Mouse (Mus musculus) frontal cortex, postnatal 36 days (tissue): ENCODE measurements around the gene Sap30l.
"Not testable (repeated sequence)": the region's sequence is repeated elsewhere in the genome, so short reads cannot be mapped to it uniquely, and the experiment has no call there.

Experiments used
- DNase-seq, 2 experiments: peaks; one replicate each; pipeline ENCODE4 v3.0.0; 2022; ENCODE audit warnings: low spot score in 2 of 2

Sap30l gene

DNA sequence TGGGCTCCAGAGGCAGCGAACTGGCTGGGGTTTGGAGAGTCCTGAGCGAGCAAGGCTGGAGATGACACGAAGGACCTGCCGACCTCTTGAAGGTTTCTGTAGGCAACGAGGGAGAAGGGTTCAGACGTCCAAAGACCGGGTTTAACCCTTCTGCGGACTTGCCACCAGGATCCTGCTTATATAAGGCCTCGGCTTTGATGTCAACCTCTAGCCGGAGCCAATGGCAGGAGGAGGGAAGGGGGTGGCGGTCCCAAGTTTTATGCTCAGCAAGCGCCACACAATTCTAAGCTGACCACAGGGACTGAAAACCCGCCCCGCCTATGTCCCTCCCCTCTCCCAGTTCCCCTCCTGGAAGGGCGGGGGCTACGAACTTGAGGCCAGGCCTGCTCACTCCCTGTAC lies 30.4 kb downstream of the Sap30l start:
- no peak for DNase-seq

DNA sequence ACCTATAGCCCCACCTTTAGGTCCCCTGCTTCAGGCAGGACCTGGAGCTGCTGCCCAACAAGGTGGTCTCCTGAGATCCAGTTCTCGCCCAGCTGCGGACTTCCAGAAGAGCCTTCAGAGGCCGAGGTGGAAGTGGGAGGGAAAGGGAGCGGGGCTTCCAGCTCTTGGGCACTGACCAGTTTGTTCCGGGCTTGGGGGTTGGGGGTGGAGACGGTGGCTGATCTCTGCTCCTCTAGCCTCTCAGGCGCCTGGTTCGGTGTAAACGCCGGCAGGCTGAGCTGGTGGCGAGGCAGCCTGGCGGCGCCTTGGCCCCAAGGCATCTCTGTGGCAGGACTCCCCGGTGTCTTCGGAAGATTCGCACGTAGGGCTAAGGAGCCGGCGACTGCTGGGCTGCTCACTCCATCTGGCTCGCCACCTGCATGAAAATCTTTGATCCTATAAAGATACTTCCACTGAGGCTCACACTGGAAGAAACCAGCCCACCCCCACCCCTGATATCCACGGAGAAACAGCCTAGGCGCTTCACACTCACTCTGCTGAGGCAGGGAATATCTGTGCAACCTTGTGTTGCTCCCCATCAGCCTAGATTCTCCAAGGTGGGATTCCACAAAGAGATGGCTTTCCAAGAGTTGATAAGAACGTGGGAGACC lies 31.2 kb downstream of the Sap30l start, which contains the start of gene Hand1:
TSS of gene Hand1 (minus strand) at position 267 of the 650 bp plus-strand sequence.
- DNase-seq, result no peak

DNA sequence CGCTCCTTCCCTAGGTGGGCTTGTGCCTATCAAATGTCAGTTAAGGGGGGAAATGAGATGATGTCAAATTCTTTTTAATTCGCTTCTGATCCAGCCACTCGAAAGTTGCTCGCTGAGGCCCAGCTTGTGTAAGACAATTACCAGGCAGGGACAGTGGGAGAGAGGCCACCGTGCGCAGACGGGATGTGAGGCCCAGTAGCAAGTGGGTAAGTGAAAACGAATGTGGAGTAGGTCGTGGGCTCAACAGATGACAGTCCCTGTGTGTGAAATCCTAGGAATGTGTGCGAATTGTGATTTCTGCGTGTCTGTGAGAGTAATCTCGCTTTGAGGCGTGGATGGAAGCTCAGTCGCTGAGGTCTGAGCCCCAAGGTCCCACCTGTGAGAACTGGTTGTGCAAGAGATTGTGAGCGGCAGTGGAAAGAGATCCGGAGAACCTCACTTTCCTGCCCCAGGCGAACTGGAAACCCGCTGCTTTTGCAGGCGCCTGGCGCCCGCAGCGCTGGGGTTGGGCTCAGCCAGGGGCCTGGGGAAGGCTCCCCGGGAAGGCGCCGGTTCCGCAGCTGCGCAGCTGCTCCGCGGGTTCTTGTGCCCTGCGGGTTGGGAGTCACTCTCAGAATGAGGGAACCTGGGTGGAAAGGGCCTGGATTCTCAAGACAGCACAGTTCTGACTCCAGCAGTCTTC lies 32.0 kb downstream of the Sap30l start:
- DNase-seq, result no peak

DNA sequence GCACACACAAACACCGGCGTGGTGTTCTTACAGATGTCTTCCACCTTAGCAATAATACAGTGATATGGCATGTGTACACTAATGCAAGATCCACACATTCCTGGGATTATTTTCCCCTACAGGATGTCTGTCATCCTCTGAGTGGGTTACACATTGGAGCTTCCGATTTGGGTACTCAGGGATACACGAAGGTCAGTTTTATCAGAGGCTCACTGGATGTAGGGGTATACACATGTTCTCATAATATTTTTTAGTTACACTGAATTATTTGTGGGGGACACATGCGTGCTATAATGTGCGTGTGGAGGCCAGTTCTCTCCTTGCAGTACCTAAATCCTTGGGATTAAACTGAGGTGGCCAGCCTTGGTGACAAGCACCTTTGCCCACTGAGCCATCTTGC lies 32.6 kb downstream of the Sap30l start:
- no peak for DNase-seq

DNA sequence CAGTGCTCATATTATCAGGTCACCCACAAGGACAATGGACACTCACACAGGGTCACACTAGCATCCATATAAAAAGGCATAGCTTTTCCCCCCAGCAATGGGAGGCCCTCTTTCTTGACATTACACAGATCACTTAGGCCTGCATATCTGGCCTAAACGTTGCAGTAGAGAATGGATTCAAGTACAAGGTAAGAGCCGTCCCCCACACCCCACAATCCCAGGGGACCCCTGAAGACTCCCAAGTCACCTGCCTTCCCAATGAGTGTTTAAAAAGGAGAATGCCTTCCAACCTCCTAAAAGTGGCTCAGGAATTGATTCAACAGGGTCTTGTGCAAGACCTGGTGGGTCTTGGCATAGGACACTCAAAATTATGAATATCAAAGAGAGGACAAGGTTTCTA lies 33.9 kb downstream of the Sap30l start:
- no peak for DNase-seq

DNA sequence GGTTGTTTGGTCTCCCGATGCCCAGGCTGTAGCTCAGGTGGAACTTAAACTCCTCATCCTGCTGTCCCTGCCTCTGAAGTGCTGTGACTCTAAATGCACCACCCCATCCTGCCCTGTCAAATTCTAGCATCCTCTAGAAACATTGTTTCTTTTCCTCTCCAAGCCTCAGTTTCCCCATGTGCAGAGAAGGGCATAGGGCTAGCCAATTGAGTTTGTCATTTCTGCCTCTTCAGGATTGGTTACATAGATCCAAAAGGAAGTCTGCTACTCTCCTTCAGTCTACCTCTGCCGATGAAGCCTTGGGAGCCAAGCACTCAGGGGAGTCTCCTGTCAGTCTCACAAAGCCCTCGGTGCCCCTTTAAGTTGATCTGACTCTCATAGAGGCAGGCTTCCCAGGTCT lies 34.5 kb downstream of the Sap30l start:
- no peak for DNase-seq

DNA sequence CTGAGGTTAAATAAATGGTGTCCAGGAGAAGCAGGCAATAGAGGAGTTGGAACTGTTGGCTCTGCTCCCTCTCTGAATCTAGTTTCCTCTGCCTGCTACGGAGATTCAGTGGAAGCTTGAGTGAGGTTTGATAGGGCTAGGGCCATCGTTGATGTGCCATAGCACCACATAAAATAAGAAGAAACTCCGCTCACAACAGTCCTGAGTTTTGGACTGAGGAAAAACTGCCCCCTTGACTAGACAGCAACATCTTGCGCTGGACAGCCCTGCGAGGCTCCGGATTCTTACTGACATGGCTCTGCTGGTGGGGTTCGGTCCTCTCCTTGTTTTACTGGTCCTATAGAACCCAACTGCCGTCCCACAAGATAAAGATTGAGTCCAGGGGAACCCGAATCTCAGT lies 35.0 kb downstream of the Sap30l start:
- no peak for DNase-seq

DNA sequence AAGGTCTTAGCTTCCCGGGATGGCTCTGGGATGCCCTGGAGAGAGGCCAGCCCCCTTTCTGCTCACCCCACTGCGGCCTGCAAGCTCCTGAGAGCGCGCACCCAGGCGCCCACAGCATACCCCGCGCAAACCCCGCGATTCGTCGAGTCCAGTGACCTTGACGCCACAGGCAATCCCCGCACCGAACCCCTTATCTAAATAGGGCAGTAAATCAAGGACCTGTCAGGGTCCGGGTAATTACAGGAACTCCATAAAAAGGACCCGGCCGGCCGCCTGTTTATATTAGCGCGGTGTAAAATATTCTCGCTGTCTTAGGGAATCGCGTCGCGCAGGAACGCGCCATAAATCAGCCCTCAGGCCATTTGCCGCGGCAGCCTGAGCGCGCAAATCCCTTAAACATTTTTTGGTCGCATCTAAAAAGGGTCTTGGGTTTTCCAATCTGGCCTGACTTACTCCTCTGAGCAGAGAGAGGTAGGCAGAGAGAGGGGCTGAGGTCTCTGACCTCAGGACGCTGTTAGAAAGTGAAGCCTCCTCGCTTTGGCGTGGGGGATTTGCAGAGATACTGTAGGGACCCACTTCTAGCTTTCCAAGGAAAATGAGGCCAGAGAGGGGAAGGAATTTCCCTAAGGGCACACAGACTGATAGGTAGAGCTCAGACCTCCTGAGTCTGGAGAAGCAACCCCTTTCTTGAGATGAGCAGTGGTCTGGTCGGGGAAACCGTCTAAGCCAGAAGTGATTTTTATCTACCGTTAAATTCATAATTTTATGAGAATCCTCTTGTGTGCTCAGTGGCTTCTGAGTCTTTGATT lies 35.6 kb downstream of the Sap30l start:
- DNase-seq, result no peak

DNA sequence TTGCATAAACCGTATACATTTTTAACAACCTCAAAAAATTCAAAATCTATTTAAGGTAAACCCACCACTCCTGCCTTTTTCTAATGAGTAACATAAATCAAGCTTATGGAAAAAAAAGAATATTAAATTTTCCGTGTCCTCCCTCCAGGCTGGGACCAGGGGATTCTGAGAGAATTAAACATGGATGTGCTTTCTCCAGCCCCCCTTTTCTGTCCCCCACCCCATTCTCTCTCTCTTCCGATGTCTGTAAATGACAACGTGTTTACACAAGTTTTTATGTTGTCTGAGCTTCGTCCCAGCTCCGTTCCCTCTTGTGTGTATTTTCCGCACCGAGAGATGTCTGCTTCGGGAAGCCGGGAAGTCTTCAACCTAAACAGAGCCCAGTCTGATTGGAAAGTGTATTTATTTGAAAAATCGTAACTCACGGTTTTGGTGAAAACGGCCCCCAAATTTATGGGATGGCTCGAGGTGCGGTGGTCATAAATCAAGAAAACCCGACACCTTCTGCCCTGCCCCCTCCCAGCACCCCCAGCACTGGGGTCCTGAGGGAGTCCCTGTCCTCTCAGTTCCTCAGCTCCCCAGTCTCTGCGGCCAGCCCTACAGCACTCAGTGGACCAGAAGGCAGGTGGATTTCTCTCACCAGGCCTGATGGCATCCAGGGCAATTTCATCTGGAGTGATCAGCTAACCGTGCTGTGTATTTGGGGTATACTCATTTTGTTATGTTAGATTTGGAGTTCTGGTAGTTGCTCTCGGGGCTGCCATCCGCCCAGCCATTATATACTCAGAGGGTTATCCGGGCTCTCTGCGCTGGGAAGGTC lies 36.6 kb downstream of the Sap30l start:
- DNase-seq, result no peak

DNA sequence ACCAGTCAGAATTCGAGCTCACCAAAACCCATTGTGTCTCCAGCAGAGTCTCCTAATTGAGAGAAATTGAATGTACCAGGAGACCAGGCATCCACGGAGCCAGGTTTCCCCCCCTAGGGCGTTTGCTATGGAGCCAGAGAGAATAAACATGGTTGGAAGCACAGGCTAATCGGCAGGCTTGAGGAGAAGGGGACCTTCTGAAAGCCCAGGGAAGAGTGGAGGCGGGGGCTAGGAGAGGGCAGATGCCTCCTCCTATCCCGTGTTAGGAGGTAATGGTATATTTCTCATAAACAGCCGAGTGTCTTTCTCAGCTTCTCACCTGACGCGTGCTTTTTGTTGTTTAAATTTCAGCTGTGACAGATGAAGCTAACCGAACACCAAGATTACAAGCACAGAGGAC lies 39.5 kb downstream of the Sap30l start:
- no peak for DNase-seq

DNA sequence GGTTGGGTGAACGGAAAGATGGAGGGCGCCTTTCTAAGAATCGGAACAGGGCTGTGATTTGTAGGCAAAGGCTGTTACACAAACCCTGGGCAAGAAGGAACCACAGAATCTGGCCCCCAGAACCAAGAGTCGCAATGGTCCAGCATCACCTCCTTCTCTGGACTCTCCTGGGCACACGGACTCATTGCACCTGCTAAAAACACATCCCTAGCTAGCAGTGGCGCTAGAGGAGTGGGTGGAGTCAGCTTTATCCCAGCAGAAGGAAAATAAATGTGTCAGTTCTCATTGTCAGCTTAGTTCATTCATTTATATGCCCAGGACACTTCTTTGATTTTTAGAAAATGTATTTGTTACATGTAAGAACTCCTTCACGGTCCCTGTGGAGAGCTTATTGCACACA lies 40.0 kb downstream of the Sap30l start:
- DNase-seq, result no peak

DNA sequence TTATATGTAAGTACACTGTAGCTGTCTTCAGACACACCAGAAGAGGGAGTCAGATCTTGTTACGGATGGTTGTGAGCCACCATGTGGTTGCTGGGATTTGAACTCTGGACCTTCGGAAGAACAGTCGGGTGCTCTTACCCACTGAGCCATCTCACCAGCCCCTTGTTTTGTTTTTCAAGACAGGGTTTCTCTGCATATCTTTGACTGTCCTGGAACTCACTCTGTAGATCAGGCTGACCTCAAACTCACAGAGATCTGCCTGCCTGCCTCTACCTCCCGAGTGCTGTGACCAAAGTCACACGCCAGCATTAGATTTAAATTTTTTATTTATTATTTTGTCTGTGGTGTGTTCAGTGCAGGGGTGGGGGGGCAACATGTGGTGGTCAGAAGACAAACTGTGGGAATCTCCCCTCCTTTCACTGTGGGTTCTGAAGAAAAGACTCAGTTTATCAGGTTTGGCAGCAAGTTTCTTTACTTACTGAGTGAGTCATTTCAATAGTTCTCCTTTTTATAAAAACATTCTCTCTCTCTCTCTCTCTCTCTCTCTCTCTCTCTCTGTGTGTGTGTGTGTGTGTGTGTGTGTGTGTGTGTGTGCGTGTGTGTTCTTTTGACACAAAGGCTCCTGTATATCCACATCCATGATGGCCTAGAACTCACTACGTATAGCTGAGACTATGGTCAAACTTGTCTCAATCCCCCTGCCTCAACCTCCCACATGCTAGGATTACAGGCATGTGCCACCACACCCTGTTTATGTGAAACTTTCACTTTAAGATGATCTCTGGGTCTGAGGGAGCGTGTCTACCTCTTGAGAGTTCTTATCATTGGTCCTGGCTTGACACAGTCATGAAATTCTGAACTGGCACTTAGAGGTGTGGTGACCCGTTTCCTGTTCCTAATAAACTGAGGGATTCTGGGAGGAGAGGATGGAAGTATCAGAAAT lies 45.3 kb downstream of the Sap30l start:
- DNase-seq, result not testable (repeated sequence)

DNA sequence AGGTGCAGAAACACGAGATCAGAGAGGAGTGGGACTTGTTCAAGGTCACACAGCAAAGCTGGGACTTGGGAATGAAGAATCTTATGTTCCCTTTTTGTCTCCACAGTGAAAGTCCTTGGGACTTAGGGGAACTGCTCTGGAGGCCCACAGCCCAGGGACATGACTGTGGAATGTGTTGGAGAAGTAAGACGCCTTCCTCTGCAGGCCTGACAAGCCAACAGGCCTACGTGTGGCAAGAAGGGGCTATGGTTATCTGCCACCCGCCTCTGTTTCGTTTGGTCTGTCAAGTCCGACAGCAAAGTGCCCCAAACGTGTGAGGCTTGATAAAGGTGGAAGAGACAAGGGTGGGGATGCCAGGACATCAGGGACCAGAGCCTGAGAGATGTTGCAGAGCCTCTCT lies 46.0 kb downstream of the Sap30l start:
- no peak for DNase-seq

DNA sequence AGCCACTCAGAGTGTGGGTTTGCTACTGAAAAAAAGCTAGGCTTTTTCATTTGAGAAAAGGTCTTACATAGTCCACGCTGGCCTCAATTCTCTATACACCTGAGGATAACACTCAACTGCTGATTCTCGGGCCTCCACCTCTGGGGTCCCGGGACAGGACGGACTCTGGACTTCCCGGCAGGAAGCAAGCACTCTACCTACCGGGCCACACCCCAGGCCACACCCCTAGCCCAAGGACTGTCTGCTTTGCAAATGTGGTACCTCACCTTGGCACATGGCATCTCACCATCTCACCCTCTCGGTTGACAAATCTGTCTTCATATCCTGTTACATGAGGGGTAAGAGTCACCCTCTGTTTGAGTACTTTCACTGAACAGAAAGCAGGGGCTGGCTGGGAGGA lies 48.9 kb downstream of the Sap30l start:
- no peak for DNase-seq

DNA sequence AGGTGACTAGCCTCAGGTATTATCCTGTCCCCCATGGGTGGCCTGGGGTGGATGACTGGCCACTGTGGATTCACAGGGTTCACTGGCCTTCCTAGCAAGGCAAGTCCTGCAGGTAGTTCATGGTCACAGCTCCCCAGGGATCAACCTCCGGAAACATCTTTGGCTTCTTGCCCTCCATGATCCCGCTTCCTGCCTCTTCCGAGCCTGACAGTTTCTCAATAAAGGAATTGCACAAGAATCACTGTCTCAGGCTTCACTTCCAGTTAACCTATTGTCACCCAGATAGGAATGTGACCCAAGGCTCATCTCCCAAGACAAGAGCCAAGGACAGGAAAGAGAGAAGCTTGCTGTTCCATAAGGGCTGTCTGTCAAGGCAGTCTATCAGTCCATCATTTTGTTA lies 49.5 kb downstream of the Sap30l start:
- no peak for DNase-seq

DNA sequence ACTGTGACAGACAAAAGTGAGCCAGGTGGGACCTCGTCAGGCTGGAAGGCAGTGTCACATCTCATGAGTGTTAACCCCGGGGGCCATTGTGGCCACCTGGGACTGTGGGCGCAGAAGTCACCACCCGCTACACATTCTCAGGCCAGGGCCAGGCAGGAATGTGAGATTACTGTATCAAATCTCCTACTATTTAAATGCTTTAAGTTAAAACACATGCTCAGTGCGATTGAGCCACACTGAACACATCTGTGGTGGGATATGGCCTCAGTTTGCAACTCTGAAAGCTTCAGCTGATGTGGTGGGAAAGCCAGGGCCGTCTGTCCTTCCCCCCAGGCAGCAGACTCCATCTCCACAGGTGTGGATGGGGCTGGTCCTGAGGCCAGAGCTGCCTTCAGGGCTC lies 52.1 kb downstream of the Sap30l start:
- DNase-seq, result no peak

DNA sequence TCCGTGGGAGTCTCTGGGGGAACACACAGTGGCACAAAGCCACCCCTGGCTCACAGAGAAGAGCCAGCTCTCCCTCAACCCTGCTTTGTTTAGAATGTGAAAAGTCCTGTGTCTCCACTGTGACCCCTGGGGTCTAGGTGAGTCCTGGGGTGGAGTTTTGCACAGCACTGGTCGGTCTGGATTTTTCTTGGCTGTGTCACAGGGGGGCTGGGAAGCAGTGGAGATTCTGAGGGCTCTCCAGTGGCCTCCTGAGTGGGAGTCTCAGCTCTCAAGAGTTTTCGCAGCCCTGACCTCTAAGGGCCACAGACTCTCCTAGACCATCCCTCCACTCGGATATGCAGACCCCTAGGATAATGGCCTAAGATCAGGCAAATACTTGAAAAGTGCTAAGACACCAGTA lies 56.3 kb downstream of the Sap30l start:
- no peak for DNase-seq
